Mouse (Mus musculus) CH12.LX (cell line): ENCODE results near the gene Ints6. TPM values are rescaled to one million over a fixed set of nuclear protein-coding genes. Genes with fewer than 3 reads are reported as not detected.

Experiments
- DNase-seq: peaks from one replicate; pipeline ENCODE4 v3.0.0-alpha.2; 2013; ENCODE audit errors: extremely low read depth
- H3K27ac ChIP-seq: 2 replicates; pipeline ENCODE4 v1.5.1; 2012; ENCODE audit warnings: low read depth, mild to moderate bottlenecking, control low read depth, moderate library complexity; ENCODE audit not compliant: insufficient read depth
- H3K27me3 ChIP-seq: replicated peaks from 2 replicates; pipeline ENCODE3; 2012; ENCODE audit warnings: inconsistent platforms
- H3K36me3 ChIP-seq, 2 experiments: replicated peaks in 1 of 2; 2 replicates each; pipeline versions ENCODE3 to v1.6.1; 2012; ENCODE audit warnings: inconsistent platforms in 1 of 2, low read length in 1 of 2, mild to moderate bottlenecking in 1 of 2, mixed read lengths in 1 of 2, moderate library complexity in 1 of 2; ENCODE audit not compliant: control insufficient read depth in 1 of 2, insufficient read depth in 1 of 2
- H3K4me1 ChIP-seq, 2 experiments: 2 replicates each; pipeline ENCODE4 v1.6.1; 2012; ENCODE audit warnings: inconsistent platforms in 1 of 2, moderate library complexity in 1 of 2; ENCODE audit not compliant: insufficient read depth in 2 of 2, control insufficient read depth in 1 of 2
- H3K4me2 ChIP-seq: 2 replicates; pipeline ENCODE4 v1.6.1; 2012; ENCODE audit warnings: low read depth, mild to moderate bottlenecking, control low read depth; ENCODE audit not compliant: poor library complexity, insufficient read depth, severe bottlenecking
- H3K4me3 ChIP-seq, 3 experiments: fragments of 150-350 bp in 1 of 3; sonication (generic) in 1 of 3; replicated peaks in 1 of 3; 2 replicates each; pipeline versions ENCODE3 to v1.5.1; 2011 to 2012; ENCODE audit warnings: low read depth in 2 of 3, low read length in 2 of 3, mild to moderate bottlenecking in 2 of 3, moderate library complexity in 2 of 3, control low read depth in 1 of 3, improper control_type of control experiment in 1 of 3, inconsistent platforms in 1 of 3, mixed read lengths in 1 of 3; ENCODE audit not compliant: poor library complexity in 1 of 3
- H3K79me2 ChIP-seq: replicated peaks from 2 replicates; pipeline ENCODE4 v1.6.1; 2012; ENCODE audit warnings: mild to moderate bottlenecking, moderate library complexity; ENCODE audit not compliant: control insufficient read depth, poor library complexity, insufficient read depth, severe bottlenecking; ENCODE audit errors: extremely low read depth
- H3K9ac ChIP-seq: 2 replicates; pipeline ENCODE4 v1.6.1; 2012; ENCODE audit warnings: low read depth, mild to moderate bottlenecking, control low read depth, moderate library complexity; ENCODE audit not compliant: insufficient read depth
- H3K9me3 ChIP-seq: replicated peaks from 2 replicates; pipeline ENCODE3; 2012; ENCODE audit warnings: low read length, inconsistent platforms, mixed read lengths
- CTCF ChIP-seq, 2 experiments: IDR thresholded peaks in 1 of 2; conservative IDR thresholded peaks in 1 of 2; 2 replicates each; pipeline ENCODE4 v1.5.1; 2011 to 2012; ENCODE audit warnings: low read depth in 2 of 2, low read length in 2 of 2, improper control_type of control experiment in 1 of 2, inconsistent platforms in 1 of 2, mild to moderate bottlenecking in 1 of 2, moderate library complexity in 1 of 2
- E2F4 ChIP-seq: IDR thresholded peaks from 2 replicates; pipeline ENCODE4 v1.6.1; 2011; ENCODE audit warnings: low read depth, low read length, improper control_type of control experiment; ENCODE audit not compliant: insufficient replicate concordance
- KAT2A ChIP-seq: IDR thresholded peaks from 2 replicates; pipeline ENCODE4 v1.6.1; 2012; ENCODE audit warnings: low read length, improper control_type of control experiment, inconsistent platforms; ENCODE audit not compliant: insufficient replicate concordance
- MAFK ChIP-seq: IDR thresholded peaks from 2 replicates; pipeline ENCODE4 v1.6.1; 2011; ENCODE audit warnings: low read length, improper control_type of control experiment; ENCODE audit not compliant: insufficient replicate concordance
- MAX ChIP-seq: IDR thresholded peaks from 2 replicates; pipeline ENCODE4 v1.6.1; 2011; ENCODE audit warnings: low read length, improper control_type of control experiment
- MXI1 ChIP-seq: IDR thresholded peaks from 2 replicates; pipeline ENCODE4 v1.6.1; 2011; ENCODE audit warnings: mild to moderate bottlenecking, low read depth, low read length, improper control_type of control experiment
- NELFE ChIP-seq: IDR thresholded peaks from 2 replicates; pipeline ENCODE4 v1.6.1; 2011; ENCODE audit warnings: low read depth, low read length, improper control_type of control experiment
- RAD21 ChIP-seq: IDR thresholded peaks from 2 replicates; pipeline ENCODE4 v1.6.1; 2011; ENCODE audit warnings: low read depth, mild to moderate bottlenecking, low read length, improper control_type of control experiment, moderate library complexity
- RCOR1 ChIP-seq: conservative IDR thresholded peaks from 2 replicates; pipeline ENCODE4 v1.6.1; 2012; ENCODE audit warnings: low read depth, mild to moderate bottlenecking, inconsistent platforms, low read length, improper control_type of control experiment
- SMC3 ChIP-seq: IDR thresholded peaks from 2 replicates; pipeline ENCODE4 v1.6.1; 2011; ENCODE audit warnings: low read depth, low read length, improper control_type of control experiment
- TCF12 ChIP-seq: IDR thresholded peaks from 2 replicates; pipeline ENCODE4 v1.6.1; 2014; ENCODE audit warnings: low read depth, mild to moderate bottlenecking, inconsistent platforms, low read length, improper control_type of control experiment
- UBTF ChIP-seq: IDR thresholded peaks from 2 replicates; pipeline ENCODE4 v1.6.1; 2012; ENCODE audit warnings: low read depth, mild to moderate bottlenecking, inconsistent platforms, low read length, improper control_type of control experiment, moderate library complexity
- USF1 ChIP-seq: IDR thresholded peaks from 2 replicates; pipeline ENCODE4 v1.6.1; 2014; ENCODE audit warnings: low read depth, mild to moderate bottlenecking, inconsistent platforms, low read length, improper control_type of control experiment
- ZMIZ1 ChIP-seq: IDR thresholded peaks from 2 replicates; pipeline ENCODE4 v1.6.1; 2012; ENCODE audit warnings: low read depth, mild to moderate bottlenecking, inconsistent platforms, low read length, improper control_type of control experiment
- dilution Hi-C: fragments of 300-500 bp; cut with MboI; formaldehyde crosslinking; loops from 2 replicates; pipeline ENCODE4 v1.14.3; 2020; ENCODE audit warnings: low sequenced_read_pairs; ENCODE audit not compliant: extremely low pct_unique_long_range_greater_than_20kb, extremely low pct_ligation_motif_present
- in situ Hi-C: fragments of 300-500 bp; cut with MboI; formaldehyde crosslinking; loops from 3 replicates; pipeline ENCODE4 v1.14.3; 2019; ENCODE audit warnings: low sequenced_read_pairs, low pct_ligation_motif_present, low pct_unique_long_range_greater_than_20kb, mixed read lengths
- polyA plus RNA-seq: library from polyadenylated mRNA; unstranded; fragments of >175 nt; gene quantifications from 2 replicates; pipeline ENCODE4 v1.2.1, GENCODE M21; 2012; ENCODE audit warnings: low read depth; ENCODE audit not compliant: insufficient read length
- total RNA-seq, 2 experiments: library from RNA; depleted of rRNA; stranded (reverse); fragments of 300-350 nt in 1 of 2; fragments of >200 nt in 1 of 2; gene quantifications; 2 replicates each; pipeline ENCODE4 v1.2.3; 2012 to 2014

Gene Ints6
- total and polyA plus RNA-seq, 3 experiments: 21.5 to 55.7 (median 44.0) TPM

DNA sequence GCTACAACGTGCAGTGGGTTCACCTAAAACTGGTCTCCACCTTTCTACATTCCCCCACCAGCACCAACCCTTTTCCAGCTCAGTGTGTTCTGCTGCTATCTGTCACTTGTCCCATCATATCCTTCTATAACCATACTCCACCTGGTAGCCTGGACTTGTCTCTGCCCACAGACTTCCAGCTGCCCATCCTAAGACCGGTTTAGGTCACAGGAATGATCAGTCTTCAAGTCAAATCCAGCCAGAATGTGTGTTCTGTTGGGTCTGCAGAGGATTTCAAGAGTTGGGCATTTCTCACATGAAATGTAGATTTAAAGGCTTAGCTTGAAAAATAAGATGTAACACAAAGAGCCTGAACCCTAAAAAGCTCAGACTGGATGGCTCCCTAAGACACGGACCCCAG lies 87.3 kb downstream of the Ints6 start:
- no peak overlapping the region for H3K9ac ChIP-seq
- in situ Hi-C loops: no loop called here
- H3K9me3 ChIP-seq: no peaks in the 10 kb centered on the region
- H3K27me3 ChIP-seq: no peaks in the 10 kb centered on the region
- H3K36me3 ChIP-seq: no peaks in the 10 kb centered on the region
- TF ChIP-seq MXI1 (no peak), RCOR1 (no peak)
- TF ChIP-seq, all 38 proteins: peak for 0
- no peak overlapping the region for H3K27ac ChIP-seq
- H3K4me1 ChIP-seq: peaks cover 0 to 8% of the 10 kb centered on the region in 2 experiments; a peak in 2 of 4 replicates
- DNase-seq: no peak
- no peak overlapping the region for H3K4me3 ChIP-seq
- no peak overlapping the region for H3K4me2 ChIP-seq
- H3K79me2 ChIP-seq: no peaks in the 10 kb centered on the region
- dilution Hi-C loops: no loop called here

GRCm38 (mm10) chr14:62664976-62665673 lies 95.8 kb downstream of the Ints6 start:
- peak; percentile 14 for DNase-seq
- Histone ChIP-seq H3K9me3 (no peaks in the 10 kb centered on the region), H3K27ac (no peak overlapping the region), H3K27me3 (no peaks in the 10 kb centered on the region), H3K4me3 (no peak overlapping the region), H3K79me2 (no peaks in the 10 kb centered on the region), H3K4me2 (no peak overlapping the region), H3K4me1 (peaks cover 4 to 18% of the 10 kb centered on the region in 2 experiments; a peak in 3 of 4 replicates), H3K36me3 (no peaks in the 10 kb centered on the region), H3K9ac (no peak overlapping the region)
- dilution Hi-C loops (no loop called here), in situ Hi-C loops (no loop called here)
- no peak for TF ChIP-seq UBTF
- no peak for TF ChIP-seq MAX

DNA sequence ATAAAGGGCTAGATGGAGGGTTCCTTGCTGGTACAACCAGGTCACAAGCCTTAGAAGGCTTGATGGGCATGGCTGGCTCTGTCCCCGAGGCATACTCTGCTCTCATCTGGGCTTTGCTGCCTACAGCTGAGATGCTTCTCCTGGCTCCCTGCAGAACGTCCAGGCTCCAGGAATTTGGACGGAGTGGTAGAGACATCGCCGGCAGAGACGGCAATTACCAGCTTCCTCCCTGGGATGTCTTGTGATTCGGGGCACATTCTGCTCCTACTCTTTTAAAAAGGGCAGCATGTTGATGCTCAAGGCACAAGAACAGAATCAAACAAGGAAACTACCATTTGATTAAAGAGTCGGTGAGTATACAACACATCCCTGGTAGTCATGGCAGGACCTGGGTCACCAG lies 97.6 kb downstream of the Ints6 start, which contains the start of gene Serpine3:
Gene Serpine3, plus strand, starts transcription at position 301 of the 400 bp plus-strand sequence.
- in situ Hi-C loops: no loop called here
- Histone ChIP-seq H3K27me3 (no peaks in the 10 kb centered on the region), H3K4me1 (peaks cover 4 to 18% of the 10 kb centered on the region in 2 experiments; a peak in 3 of 4 replicates), H3K4me3 (no peak within 1 kb of the TSS), H3K9ac (no peak within 1 kb of the TSS), H3K27ac (no peak within 1 kb of the TSS), H3K4me2 (no peak within 1 kb of the TSS), H3K79me2 (no peaks in the 10 kb centered on the region), H3K36me3 (no peaks in the 10 kb centered on the region), H3K9me3 (no peaks in the 10 kb centered on the region)
- dilution Hi-C loops: no loop called here
- no peak for DNase-seq
- no peak for TF ChIP-seq ZMIZ1
- no peak for TF ChIP-seq MAX
- TF ChIP-seq MAFK: no peak
- TF ChIP-seq E2F4: no peak
- no peak for TF ChIP-seq CTCF (conservative IDR thresholded peaks at IDR 0.05 in 1 of 2, IDR thresholded peaks at IDR 0.05 in 1 of 2; ENCODE audit: low read depth in 2 of 2, low read length in 2 of 2)
- TF ChIP-seq USF1: no peak
- no peak for TF ChIP-seq TCF12
- no peak for TF ChIP-seq RCOR1
- TF ChIP-seq NELFE: no peak
- TF ChIP-seq SMC3: no peak
- no peak for TF ChIP-seq RAD21
- TF ChIP-seq KAT2A: no peak
